Mouse (Mus musculus): ENCODE measurements around the gene Mpg. TPM values are rescaled to one million over a fixed set of nuclear protein-coding genes. Genes with fewer than 3 reads are reported as not detected.

The Mpg gene
- polyA plus RNA-seq, 1 experiment = 10.4 TPM

DNA sequence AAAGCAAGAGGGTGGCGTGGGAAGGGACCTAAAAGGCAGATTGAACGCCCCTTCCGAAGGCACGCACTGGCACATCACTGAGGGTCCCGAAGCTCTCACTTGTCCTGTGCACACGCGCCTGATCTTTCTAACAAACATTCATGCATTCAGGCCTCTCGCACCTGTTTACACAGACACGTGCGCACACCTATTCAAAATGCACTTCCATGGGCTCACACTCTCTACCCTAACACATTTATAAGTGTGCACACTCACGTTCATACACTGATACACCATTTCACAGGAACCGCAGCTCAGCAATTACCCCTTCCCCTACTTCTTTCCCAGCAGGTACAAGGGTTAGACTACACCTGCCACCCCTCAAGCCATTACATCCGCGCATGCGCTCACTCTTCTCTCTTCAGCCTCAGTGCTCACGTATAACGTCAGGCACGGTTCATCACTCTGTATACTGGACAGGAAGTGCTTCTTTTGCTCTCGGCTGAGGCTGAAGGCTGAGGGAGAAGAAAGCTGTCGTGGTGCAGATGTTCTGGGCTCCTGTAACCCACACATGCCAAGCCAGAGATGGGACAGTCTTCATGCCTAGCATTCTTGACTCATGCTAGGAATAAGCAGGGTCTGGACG, 3.6 kb upstream of the Mpg start:
- TF ChIP-seq CTCF (IDR thresholded peaks at IDR 0.05; ENCODE audit: extremely low read depth, insufficient read depth, insufficient read length, insufficient replicate concordance) (no peak), POLR2A (IDR thresholded peaks at IDR 0.05; ENCODE audit: low read depth, low read length) (no peak)
- H3K27ac ChIP-seq (ENCODE audit: insufficient read depth, low read length) = no peak overlapping the region
- H3K27me3 ChIP-seq (ENCODE audit: control insufficient read depth, insufficient read depth, low read length) = peaks cover 12% of the 10 kb centered on the region
- H3K36me3 ChIP-seq (ENCODE audit: control insufficient read depth, insufficient read depth, low read length) = no peaks in the 10 kb centered on the region
- H3K4me3 ChIP-seq (ENCODE audit: extremely low read depth, insufficient read depth, insufficient read length) = peak overlapping the region; percentile 57; the same call in 1 of the 2 replicates
- peak in 1 of 2 experiments; percentile 42 for DNase-seq (ENCODE audit: low read depth in 1 of 2, low spot score in 2 of 2)
- 19% methylated on average over 21 of the region's 21 CpGs for WGBS
- peaks cover 22% of the 10 kb centered on the region for H3K4me1 ChIP-seq (ENCODE audit: control insufficient read depth, insufficient read depth, insufficient read length)

DNA sequence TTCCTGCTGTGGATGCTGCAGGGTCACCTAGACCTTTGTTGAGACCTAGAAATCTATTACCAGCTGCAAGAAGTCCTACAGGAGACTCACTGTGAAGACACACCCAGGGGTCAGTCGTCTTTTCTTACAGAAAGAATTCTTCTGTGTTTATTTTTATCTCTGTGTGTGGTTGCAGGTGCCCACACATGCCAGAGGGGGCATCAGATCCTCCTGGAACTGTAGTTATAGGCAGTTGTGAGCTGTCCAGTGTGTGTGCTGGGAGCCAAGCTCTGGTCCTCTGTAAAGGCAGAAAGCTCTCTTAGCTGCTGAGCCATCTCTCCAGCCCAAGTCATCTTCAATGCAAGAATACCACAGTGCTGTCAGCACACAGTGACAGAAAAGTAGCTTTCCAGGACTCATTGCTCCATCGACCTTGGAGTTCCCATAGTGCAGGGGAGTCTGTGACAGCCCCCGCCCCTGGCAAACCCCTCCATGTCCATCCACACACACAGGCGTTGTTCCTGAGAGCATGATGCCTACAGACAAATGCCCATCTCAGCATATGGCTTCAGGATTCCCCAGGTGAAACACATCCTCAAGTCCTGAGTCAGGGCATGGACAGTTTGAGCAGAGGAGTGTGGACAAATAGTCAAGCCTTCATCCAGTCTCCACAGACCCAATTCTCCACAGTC, 2.9 kb upstream of the Mpg start:
- Histone ChIP-seq H3K4me3 (ENCODE audit: extremely low read depth, insufficient read depth, insufficient read length) (no peak overlapping the region), H3K27ac (ENCODE audit: insufficient read depth, low read length) (no peak overlapping the region), H3K27me3 (ENCODE audit: control insufficient read depth, insufficient read depth, low read length) (peaks cover 12% of the 10 kb centered on the region), H3K4me1 (ENCODE audit: control insufficient read depth, insufficient read depth, insufficient read length) (peaks cover 22% of the 10 kb centered on the region), H3K36me3 (ENCODE audit: control insufficient read depth, insufficient read depth, low read length) (no peaks in the 10 kb centered on the region)
- WGBS = 67% methylated on average over 4 of the region's 4 CpGs
- no peak for TF ChIP-seq CTCF (IDR thresholded peaks at IDR 0.05; ENCODE audit: extremely low read depth, insufficient read depth, insufficient read length, insufficient replicate concordance)
- no peak for TF ChIP-seq POLR2A (IDR thresholded peaks at IDR 0.05; ENCODE audit: low read depth, low read length)
- DNase-seq (ENCODE audit: low read depth in 1 of 2, low spot score in 2 of 2) = no peak

GRCm38 (mm10) chr11:32224468-32225139, 1.7 kb upstream of the Mpg start:
- no peak for DNase-seq (ENCODE audit: low read depth in 1 of 2, low spot score in 2 of 2)
- WGBS = 20% methylated on average over 4 of the region's 4 CpGs
- Histone ChIP-seq H3K27ac (ENCODE audit: insufficient read depth, low read length) (peak overlapping the region; percentile 35; the same call in 1 of the 2 replicates), H3K36me3 (ENCODE audit: control insufficient read depth, insufficient read depth, low read length) (no peaks in the 10 kb centered on the region; the same call in 1 of the 2 replicates), H3K4me1 (ENCODE audit: control insufficient read depth, insufficient read depth, insufficient read length) (peaks cover 22% of the 10 kb centered on the region), H3K4me3 (ENCODE audit: extremely low read depth, insufficient read depth, insufficient read length) (no peak overlapping the region), H3K27me3 (ENCODE audit: control insufficient read depth, insufficient read depth, low read length) (peaks cover 12% of the 10 kb centered on the region)
- no peak for TF ChIP-seq POLR2A (IDR thresholded peaks at IDR 0.05; ENCODE audit: low read depth, low read length)
- TF ChIP-seq CTCF (IDR thresholded peaks at IDR 0.05; ENCODE audit: extremely low read depth, insufficient read depth, insufficient read length, insufficient replicate concordance) = no peak

DNA sequence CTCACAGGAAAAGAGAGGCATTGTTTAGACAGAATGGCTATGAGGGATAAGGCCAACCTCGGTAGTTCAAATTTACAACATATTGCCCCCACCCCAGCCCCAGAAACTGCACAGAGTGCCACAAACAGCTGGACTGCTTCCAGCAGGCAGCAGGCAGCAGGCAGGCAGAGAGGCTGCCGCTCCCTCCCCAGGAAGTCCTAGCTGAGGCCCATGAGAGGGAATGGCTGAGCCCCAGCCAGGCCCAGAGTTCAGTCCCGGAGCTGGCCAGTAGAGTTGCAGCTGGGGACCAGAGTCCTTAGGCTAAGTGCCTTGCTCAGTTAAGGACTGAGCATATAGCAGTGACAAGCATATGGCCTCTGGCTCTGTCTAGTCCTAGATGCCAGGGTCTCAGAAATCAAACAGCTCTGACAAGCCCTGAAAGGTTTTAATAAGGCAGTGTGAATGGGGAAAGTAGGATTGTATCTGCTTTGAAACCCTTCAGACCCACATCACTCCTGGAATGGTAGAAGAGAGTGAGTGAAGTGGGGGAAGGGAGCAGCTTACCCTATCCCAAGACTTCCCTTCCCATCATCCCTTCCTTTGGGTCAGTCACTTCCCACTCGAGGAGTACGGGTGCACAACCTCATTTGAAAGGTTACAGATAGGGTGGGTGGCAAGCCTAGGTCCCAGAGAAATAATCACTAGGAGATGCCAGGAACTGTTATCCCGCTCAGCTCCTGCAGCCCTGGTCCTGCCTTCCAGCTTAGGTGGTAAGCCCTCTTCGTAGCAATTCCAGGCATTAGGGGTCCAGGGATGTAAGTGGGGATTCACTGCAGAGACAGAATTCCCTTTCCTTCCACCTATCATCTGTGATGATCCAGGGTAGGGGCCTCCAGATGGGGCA, 842 bp upstream of the Mpg start:
- no peak for TF ChIP-seq POLR2A (IDR thresholded peaks at IDR 0.05; ENCODE audit: low read depth, low read length)
- peaks cover 12% of the 10 kb centered on the region for H3K27me3 ChIP-seq (ENCODE audit: control insufficient read depth, insufficient read depth, low read length)
- H3K27ac ChIP-seq (ENCODE audit: insufficient read depth, low read length) = peak overlapping the region; percentile 32; the same call in 1 of the 2 replicates
- no peak for DNase-seq (ENCODE audit: low read depth in 1 of 2, low spot score in 2 of 2)
- H3K4me3 ChIP-seq (ENCODE audit: extremely low read depth, insufficient read depth, insufficient read length) = no peak overlapping the region
- H3K4me1 ChIP-seq (ENCODE audit: control insufficient read depth, insufficient read depth, insufficient read length) = peaks cover 22% of the 10 kb centered on the region
- peaks cover under 1% of the 10 kb centered on the region; the same call in 1 of the 2 replicates for H3K36me3 ChIP-seq (ENCODE audit: control insufficient read depth, insufficient read depth, low read length)
- 55% methylated on average over 7 of the region's 7 CpGs for WGBS

- peaks cover 3% of the 10 kb centered on the region; the same call in 1 of the 2 replicates for H3K27me3 ChIP-seq (ENCODE audit: control insufficient read depth, insufficient read depth, low read length)
- WGBS = 28% methylated on average over 1 of the region's 1 CpGs
- TF ChIP-seq CTCF (IDR thresholded peaks at IDR 0.05; ENCODE audit: extremely low read depth, insufficient read depth, insufficient read length, insufficient replicate concordance) (no peak), POLR2A (IDR thresholded peaks at IDR 0.05; ENCODE audit: low read depth, low read length) (no peak)
- H3K4me1 ChIP-seq (ENCODE audit: control insufficient read depth, insufficient read depth, insufficient read length) = peaks cover 16% of the 10 kb centered on the region
- DNase-seq (ENCODE audit: low read depth in 1 of 2, low spot score in 2 of 2) = no peak
- H3K4me3 ChIP-seq (ENCODE audit: extremely low read depth, insufficient read depth, insufficient read length) = peak overlapping the region; percentile 86
- peaks cover 9% of the 10 kb centered on the region for H3K36me3 ChIP-seq (ENCODE audit: control insufficient read depth, insufficient read depth, low read length)
- H3K27ac ChIP-seq (ENCODE audit: insufficient read depth, low read length) = no peak overlapping the region
These were observed 736 bp downstream of the Mpg start for GRCm38 (mm10) chr11:32227041-32227440.

GRCm38 (mm10) chr11:32227555-32227954, 1.2 kb downstream of the Mpg start:
- H3K4me1 ChIP-seq (ENCODE audit: control insufficient read depth, insufficient read depth, insufficient read length) = peaks cover 12% of the 10 kb centered on the region
- TF ChIP-seq POLR2A (IDR thresholded peaks at IDR 0.05; ENCODE audit: low read depth, low read length) (no peak), CTCF (IDR thresholded peaks at IDR 0.05; ENCODE audit: extremely low read depth, insufficient read depth, insufficient read length, insufficient replicate concordance) (no peak)
- no peak for DNase-seq (ENCODE audit: low read depth in 1 of 2, low spot score in 2 of 2)
- H3K27me3 ChIP-seq (ENCODE audit: control insufficient read depth, insufficient read depth, low read length) = no peaks in the 10 kb centered on the region
- whole genome bisulfite sequencing = 96% methylated on average over 9 of the region's 9 CpGs
- H3K4me3 ChIP-seq (ENCODE audit: extremely low read depth, insufficient read depth, insufficient read length) = no peak overlapping the region
- H3K36me3 ChIP-seq (ENCODE audit: control insufficient read depth, insufficient read depth, low read length) = peaks cover 10% of the 10 kb centered on the region
- H3K27ac ChIP-seq (ENCODE audit: insufficient read depth, low read length) = no peak overlapping the region

Measured in spleen, adult 2 months (tissue).